Mouse (Mus musculus): Measurements from ENCODE around the gene Pou6f2.

The Pou6f2 gene

GRCm38 (mm10) chr13:18397586-18397985 lies at the start of gene Pou6f2:
TSS of gene Pou6f2 (minus strand) at chr13:18397686.
- no peak for DNase-seq (ENCODE audit: low spot score in 2 of 2)

- DNase-seq (ENCODE audit: low spot score in 2 of 2) = no peak
Observed at GRCm38 (mm10) chr13:18439858-18440257, 42.4 kb upstream of the Pou6f2 start.

GRCm38 (mm10) chr13:18387673-18388072 lies 9.8 kb downstream of the Pou6f2 start:
- no peak for DNase-seq (ENCODE audit: low spot score in 2 of 2)

- DNase-seq (ENCODE audit: low spot score in 2 of 2) = no peak
Observed at GRCm38 (mm10) chr13:18363373-18363772, 34.1 kb downstream of the Pou6f2 start.

DNA sequence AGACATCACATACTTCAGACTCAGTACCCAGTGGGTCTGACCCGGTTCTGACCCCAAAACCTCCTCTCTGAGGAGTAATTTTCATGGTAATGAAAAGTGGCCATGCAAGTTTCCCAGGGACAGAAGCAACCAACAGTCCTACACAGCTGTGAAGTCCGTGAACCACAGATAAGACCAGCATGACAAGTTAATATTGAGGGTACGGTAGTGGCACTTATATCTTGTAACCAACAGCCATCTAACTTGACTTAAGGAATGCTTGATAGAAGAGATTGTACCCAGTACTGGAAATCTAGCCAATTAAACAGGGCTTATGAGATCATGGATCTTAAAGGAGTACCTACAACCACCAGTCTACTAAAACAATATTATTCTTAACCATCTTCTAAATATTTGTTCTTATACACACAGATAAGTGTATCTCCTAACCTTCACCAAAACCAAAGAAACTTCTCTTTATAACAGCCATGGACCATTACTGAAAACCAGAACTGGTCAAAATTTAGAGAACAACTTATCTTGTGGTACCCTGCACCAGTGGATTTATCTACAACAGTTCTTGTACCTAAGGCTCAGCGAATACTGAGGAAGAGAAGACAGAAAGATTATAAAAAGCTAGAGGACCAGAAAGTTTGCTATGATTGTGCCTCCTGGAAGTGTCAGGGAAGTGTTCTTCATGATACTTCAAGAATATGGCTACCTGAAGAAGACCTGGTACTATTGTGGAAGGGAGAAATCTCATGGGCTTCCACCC lies 52.7 kb downstream of the Pou6f2 start:
- DNase-seq (ENCODE audit: low spot score in 2 of 2) = no peak

DNA sequence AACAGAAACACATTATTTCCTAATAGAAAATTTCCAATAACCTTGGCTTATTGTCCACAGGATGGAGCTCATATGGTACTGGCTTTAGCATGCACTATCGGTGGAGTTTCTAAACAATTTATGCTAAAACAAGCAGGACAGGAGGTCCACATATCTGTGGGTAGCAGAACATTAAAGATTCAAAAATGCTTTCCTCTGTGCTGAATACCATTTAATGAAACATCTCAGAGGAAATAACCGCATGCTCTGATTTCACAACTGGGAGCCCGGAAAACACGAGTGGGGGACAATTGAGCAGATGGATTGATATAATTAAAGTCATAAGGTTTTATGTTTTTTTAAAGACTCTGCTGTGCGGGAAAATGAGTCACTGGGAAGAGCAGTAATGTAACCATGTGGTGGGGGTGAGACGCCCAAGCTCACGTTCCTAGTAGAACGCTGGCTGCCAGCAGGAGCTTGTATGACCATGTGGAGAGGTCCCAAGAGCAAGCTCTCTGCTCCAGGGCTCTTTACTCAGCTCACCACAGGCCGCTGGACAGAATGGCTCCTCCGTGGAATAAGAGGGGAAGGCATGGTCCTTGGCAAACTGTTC lies 58.5 kb downstream of the Pou6f2 start:
- DNase-seq (ENCODE audit: low spot score in 2 of 2) = no peak

DNA sequence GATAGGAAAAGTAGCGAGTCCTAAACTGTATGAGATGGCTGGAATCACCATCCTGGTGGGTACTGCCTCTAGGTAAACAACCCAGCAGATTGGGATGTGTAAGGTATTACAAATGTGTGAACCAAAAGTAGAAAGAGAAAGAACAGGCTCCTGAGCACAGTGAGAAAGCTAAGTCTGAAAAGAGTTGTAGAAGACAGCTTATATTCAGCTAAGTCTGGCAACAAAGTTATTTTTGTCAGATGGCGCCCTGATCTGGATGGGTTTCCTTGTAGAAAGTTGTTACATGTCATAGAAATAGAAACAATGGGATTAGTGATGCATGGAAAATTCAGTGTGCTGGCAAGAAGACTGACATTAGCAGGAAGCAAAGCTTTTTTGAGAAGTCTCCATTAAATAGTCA lies 59.5 kb downstream of the Pou6f2 start:
- DNase-seq (ENCODE audit: low spot score in 2 of 2) = no peak

GRCm38 (mm10) chr13:18334035-18334434 lies 63.5 kb downstream of the Pou6f2 start:
- no peak for DNase-seq (ENCODE audit: low spot score in 2 of 2)

GRCm38 (mm10) chr13:18332596-18332995 lies 64.9 kb downstream of the Pou6f2 start:
- DNase-seq (ENCODE audit: low spot score in 2 of 2) = no peak

DNA sequence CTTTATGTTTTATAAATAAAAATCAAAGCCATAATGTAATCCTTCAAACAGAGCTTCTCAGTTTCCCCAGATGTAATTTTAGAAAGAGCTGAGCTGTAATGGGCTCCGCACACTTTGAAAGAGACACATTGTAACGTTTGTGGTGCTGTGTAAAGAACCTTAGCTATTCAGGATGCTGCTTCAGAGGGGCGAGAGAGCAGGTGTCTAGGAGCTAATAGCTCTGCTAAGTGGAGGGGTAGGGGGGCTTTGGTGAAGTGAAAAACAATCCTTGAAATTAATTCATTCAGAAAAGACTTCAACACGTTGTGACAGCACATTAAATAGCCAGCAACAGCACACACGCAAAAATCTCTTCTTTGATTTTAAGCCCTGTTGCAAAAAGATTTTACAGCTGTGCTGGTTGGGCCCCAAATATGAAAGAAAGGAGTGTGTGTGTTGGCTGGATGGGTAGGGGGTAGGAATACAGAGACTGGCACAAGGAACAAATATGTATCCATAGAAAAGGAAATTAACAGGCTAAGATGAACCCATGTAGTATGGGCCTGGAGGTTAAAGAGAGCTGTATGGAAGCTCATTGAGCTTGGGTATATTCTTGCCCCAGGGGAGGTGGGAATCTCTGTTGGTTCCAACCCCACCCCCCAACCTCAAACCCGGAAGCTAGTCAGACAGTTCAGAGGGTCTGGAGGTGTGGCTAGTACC lies 73.4 kb downstream of the Pou6f2 start:
- no peak for DNase-seq (ENCODE audit: low spot score in 2 of 2)

- DNase-seq (ENCODE audit: low spot score in 2 of 2) = no peak
Observed at GRCm38 (mm10) chr13:18323407-18323806, 74.1 kb downstream of the Pou6f2 start.

GRCm38 (mm10) chr13:18312613-18313012 lies 84.9 kb downstream of the Pou6f2 start:
- no peak for DNase-seq (ENCODE audit: low spot score in 2 of 2)

DNA sequence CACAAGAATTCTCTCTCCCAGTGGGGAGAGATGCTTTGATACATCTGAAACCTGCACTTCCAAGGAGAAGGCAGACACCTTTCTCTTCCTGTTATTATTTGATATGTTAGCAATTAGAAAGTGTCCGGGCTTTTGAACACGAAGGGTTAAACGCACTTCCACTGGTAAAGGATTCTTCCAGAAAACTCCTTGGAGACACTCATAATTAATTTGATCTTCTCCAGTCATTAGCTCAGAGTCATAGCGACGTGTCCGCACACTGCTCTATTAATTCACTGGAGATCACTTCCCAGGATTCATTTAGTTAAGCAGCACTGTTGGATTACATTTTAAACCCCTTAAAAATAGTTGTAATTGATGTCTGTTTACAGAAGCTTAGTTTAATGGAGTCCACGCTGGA lies 88.5 kb downstream of the Pou6f2 start:
- DNase-seq (ENCODE audit: low spot score in 2 of 2) = no peak

DNA sequence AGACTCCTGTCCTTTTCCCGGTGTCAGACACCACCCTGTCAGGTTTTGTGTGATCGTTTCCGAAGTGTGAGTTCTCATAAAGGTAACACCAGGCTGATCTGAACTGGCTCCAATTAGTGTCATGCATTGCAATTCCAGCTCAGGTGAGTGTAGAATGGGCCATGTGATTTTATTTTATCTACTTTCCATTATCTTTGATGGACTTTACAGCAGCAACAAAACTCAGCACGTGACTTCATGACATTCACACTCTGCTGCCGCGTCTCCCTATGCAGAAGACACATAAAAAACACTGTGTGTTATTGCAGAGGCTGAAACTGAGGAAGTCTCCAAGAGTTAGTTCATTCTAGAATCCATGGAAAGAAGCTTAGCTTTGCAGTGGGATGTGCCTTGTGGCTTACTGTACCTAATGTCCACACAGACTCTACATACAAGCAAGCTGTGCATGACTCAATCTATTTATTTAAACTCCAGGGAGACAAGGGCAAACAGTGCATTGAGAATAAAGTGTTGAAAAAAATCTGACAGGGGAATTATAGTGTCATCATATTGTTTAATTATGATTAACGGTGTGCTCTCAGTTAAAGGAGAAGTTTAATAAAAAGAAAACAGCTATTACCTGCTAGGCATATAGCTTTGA lies 90.9 kb downstream of the Pou6f2 start:
- DNase-seq (ENCODE audit: low spot score in 2 of 2) = no peak

DNA sequence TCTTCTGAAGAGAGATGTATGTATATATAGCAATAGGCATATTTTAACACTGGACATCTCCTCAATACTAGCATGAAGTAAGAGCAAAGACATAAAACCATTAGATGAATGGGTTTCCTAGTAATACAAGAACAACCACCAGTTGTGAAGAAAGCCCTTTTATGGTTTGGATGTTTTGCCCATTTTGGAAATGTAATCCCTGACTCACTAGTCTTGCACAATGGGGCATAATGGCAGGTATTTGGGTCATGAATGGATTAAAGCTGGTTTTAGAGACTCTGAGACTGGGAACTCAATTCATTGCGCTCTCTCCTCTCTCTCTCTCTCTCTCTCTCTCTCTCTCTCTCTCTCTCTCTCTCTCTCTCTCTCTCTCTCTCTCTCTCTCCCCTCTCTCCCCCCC lies 97.5 kb downstream of the Pou6f2 start:
- DNase-seq (ENCODE audit: low spot score in 2 of 2) = no peak

DNA sequence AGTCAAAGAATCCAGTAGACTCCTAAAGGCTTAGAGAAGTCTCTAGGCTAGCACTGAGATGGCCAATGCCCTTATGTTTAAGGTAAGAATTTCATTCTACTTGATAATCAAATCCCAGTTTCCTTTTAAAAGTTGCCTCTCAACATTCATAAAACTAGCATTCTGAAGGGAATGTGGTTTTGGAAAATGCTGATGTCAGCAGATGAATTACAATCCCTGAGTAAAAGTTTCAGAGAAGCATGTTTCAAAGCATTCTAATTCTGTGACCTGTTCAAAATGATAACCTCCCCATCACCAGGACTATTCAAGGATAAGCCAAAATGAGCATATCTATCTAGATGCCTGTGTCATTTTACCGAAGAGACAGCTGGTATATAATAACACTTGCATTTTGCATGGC lies 104.0 kb downstream of the Pou6f2 start:
- DNase-seq (ENCODE audit: low spot score in 2 of 2) = no peak

- no peak for DNase-seq (ENCODE audit: low spot score in 2 of 2)
Observed at GRCm38 (mm10) chr13:18290253-18290914, 107.1 kb downstream of the Pou6f2 start.

GRCm38 (mm10) chr13:18287536-18287935 lies 110.0 kb downstream of the Pou6f2 start:
- DNase-seq (ENCODE audit: low spot score in 2 of 2) = no peak

GRCm38 (mm10) chr13:18282361-18282982 lies 115.0 kb downstream of the Pou6f2 start:
- DNase-seq (ENCODE audit: low spot score in 2 of 2) = no peak

GRCm38 (mm10) chr13:18281084-18281483 lies 116.4 kb downstream of the Pou6f2 start:
- DNase-seq (ENCODE audit: low spot score in 2 of 2) = no peak

- DNase-seq (ENCODE audit: low spot score in 2 of 2) = no peak
Observed at GRCm38 (mm10) chr13:18253131-18253530, 144.4 kb downstream of the Pou6f2 start.

Measured in heart, adult 9 months (tissue).